Mouse (Mus musculus): ENCODE results near the gene Lrch1.

Gene Lrch1

DNA sequence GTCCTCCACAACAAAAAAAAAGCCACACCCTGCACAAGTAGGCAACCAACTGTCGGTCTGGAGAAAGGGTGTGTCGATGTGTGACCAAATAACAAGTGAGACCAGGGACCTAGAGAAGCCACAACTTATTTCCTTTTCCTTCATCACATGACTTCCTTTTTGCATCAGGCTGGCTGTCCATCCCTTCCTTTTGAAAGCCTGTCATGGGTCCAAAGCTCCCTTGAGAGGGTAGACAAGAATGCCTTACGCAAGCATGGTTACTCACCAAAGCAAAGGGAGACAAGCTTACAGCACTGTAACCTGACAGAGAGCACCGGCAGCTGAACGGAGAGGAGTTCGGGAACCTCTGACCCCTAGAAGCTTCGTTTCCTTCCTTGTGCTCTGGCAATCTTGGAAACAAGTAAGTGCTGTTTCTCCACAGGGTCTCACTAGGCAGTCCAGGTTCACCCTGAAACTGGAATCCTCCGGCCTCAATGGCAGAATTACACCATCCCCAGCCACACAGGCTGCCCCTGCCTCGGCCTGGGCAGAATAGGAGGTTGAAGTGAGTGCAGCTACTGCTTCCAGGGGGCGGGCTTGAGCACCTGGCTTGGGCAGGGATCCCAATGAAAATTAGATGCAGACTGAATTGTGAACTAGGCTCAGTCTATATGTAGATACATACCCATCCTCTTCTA lies 150.2 kb downstream of the Lrch1 start:
- no peak for DNase-seq

DNA sequence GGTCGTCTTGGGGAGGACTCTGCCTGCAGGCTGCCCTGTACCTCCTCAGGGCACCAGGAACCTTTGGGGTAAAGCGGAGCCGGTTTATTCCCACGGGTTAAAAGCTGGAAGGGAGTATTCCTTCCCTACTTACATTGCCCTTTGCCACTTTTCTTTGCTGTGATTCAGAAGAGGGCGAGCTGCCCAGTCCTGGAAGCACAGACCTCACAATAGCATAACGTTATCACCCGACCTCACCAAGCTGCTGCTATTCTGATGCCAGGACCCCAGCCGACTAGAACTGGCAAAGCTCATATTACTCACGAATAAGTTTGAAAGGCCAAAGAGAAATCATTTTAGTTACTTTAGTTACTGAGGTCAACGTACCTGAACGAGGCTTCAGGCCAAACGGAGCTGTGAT lies 152.7 kb downstream of the Lrch1 start:
- DNase-seq: no peak

DNA sequence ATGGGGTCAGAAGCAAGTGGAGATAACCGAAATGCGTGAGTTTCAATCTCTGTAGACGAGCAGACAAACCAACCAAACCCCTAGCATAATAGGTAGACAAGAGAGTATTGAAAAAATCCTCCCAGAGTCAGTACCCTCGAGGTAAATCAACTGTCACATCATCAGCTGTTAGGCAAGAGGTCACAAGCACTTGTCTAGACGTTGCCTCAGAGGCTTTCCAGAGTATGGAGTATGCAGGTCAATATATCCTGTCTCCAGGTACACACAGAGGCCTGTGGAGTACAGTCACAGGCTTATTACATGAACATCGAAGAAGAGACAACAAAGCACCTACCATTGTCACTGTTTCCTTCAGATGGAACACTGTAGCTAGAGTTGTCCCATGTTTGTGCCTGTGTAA lies 154.9 kb downstream of the Lrch1 start:
- DNase-seq: no peak

DNA sequence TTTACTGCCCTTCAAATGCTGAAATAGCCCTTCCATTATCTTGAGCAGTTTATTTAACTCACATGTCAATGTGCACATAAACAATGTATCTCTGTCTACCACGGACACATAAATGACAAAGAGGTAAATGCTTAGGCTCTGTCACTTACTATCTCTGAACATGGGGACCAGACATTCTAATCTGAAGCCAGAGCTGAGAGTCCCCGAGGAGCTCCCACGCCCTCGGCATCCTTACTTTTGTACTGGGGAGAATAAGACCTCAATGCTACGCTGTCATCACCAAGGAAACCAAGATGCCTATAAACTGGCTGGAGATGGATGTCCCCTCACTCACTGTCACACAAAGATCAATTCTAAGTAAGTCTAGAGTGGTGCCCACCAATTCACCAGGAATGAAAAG lies 157.1 kb downstream of the Lrch1 start:
- DNase-seq: no peak

DNA sequence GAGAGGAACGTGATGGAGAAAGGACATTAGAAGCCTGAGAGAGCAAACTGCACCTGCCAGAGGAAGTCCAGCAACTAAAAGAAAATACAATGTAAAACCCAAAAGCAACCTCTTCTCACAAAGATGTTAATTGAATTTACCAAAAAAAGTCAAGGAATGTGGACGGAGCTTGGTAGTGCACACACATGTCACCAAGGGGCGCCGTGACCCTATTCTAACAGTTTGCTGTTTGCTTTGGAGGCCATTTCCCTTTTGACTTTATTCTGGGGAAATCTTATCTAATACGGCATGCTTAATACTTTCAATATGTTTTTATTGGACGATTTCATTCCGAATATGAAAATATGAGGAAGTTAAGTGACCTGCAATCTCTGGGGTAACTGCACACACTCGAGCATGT lies 158.9 kb downstream of the Lrch1 start:
- DNase-seq: no peak

DNA sequence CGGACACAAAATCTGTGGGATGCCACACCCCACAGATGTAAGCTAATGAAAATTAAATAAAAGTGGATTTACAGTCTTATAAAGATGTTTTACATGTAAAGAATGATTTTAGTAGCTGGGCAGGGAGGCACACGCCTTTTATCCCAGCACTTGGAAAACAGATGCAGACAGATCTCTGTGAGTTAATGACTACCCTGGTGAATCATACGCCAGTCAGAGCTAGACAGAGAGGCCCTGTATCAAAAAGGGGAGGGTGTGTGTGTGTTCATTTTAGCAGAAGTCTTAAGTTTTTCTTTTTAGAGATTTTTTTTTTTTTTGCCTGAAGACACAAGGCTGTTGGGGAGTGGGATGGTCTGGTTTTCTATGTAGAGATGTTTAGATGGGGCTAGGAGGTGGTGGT lies 160.0 kb downstream of the Lrch1 start:
- DNase-seq: no peak

DNA sequence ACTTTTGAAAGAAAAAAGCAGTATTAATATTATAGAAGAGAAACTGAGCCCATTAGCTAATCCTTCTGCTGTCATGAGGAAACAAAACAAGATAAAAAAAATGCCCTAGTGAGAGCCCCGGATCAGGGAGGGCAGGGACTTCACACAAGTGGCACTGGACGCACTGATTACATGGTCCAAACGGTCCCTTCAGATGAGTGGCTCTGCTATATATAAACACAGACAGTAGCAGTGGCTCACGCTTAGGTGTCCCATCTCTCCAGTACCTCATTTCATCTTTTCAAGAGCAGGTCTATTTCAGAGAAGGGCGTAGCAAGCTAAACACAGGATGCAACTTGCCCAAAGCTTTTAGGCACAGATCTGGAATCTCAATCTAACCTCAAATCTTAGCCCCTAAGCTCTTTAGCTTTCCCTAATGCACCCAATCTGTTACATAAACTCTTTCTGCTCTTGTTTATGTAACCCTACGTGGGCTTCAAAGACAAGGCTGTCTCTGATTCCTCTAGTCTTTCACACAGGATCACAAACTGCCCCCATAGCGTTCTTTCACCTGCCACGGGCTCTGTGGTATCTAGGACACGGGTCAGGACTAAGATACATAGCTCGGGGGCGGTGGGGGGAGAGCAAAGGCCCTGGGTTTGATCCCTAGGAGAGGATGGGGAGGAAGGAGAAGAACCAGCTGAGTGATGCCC lies 163.3 kb downstream of the Lrch1 start:
- no peak for DNase-seq

DNA sequence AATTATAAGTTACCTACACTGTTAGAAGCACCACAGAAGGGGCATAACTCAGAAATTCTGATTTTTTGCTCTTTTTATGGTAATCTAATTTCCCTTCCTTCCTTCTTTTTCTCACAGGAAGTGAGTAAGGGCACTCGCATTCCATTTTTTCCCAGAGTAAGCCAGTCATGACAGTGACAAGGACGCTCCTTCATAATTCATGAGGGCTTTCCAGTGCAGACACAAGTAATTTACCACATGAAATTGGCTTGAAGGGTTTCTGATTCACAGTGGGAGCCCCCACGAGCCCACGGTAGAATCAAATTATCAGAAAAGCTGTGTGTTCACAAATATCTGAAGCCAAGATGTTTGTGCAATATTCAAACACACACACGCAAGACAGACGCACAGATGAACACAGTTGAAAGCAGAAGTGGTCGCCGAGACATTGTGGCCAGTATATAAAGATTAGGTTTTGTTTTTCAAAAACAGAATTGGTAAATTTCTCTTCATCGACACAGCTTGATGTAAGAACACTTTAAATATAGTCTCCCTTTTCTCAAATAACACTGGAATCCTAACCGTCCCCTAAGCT lies 173.5 kb downstream of the Lrch1 start:
- no peak for DNase-seq

DNA sequence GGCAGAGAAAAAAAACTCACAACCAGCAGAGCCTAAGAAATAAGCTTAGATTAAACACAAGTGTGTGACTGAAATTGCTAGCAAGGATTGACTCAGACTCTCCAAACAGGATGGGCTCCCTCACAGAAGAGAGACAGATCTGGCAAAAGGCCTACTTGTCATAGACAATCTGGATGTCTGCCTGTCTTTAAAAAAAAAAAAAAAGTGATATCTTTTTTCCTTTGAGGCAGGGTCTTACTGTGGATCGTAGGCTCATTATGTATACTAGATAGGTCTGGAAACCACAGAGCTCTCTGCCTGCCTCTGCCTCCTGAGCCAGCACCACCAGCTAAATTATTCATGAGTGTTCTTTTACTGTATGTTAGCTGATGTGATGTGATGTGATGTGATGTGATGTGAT lies 179.8 kb downstream of the Lrch1 start:
- no peak for DNase-seq

DNA sequence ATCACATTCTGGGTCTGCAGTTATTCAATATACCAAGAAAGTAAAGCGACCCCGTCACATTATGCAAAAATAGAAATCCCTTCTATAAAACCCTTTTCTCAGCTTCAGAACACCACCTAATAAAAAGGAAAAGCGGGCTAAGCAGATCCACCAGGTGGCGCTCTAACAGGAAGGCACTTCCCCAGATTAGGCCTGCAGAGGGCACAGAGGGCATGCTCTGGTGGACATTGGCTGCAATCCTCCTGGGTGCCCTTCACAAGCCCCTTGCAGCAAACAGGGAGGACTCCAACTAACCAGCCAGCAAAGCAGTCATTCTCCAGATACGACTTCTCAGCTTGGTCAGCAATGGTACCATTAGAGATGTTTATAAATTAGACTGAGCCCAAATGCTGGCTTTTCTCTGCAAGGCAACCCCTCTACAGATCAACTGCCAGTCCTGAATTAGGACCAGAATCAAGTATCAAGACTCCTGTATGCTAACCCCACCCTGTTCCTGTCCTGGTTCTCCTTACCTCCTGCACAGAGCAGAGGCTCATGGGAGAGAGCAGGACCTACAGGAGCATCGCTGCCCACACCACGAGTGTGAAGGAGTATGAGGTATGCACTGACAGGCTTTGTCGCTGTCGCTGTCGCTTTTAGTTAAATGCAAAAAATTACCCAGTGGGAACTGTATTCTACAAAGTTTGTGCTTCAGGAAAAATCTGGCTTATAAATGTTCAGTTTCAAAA lies 183.3 kb downstream of the Lrch1 start:
- peak; percentile 79 for DNase-seq

DNA sequence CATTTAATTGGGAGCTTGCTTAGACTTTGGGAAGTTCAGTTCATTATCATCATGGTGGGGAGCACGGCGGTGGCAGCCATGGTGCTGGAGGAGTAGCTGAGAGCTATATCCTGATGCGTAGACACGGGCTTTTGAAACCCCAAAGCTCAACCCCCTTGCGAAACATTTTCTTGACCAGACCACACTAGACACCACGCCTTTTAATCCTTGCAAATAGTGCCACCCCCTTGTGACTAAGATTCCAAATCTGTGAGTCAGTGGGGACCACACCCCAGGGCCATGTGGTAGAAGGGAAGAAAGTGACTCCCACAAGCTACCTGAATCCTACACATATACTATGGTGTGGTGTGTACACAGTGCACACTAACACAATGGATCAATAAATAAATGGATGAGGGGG lies 210.8 kb downstream of the Lrch1 start:
- DNase-seq: no peak

DNA sequence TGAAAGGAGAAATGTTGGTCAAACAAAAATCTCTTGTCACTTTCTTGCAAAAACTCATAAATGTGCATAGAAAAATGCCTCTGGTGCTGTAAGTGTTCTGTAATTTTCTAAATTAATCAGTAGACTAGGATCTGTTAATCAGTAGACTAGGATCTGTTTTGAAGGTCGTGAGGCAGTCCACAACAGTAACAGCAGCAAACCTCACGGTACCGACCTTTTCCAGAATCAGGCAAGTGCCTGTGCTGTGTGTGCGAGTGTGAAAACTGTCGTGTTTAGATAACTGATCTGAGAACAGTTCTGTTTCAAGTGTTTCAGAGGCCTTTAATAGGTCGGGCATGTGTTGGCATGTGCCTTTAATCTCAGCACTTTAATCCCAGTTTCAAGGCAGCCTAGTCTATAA lies 212.2 kb downstream of the Lrch1 start:
- no peak for DNase-seq

DNA sequence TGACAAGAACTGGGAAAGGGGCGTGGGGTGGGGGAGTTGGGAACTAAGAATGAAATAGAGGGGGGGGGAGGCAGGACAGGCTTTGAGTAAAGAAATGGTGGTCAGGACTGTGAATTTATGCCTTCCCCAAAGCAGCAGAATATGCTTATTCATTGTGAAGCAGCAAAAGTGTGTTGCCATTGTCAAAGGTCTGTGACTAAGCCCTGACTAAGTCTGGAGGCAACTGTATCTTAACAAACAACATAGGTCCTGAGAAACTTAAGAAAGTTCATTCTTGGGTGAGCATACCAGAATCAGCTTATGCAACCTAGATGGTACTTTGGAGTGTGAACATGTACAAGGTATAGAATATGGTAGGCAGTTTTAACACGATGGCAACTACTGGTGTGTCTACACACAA lies 214.3 kb downstream of the Lrch1 start:
- no peak for DNase-seq

DNA sequence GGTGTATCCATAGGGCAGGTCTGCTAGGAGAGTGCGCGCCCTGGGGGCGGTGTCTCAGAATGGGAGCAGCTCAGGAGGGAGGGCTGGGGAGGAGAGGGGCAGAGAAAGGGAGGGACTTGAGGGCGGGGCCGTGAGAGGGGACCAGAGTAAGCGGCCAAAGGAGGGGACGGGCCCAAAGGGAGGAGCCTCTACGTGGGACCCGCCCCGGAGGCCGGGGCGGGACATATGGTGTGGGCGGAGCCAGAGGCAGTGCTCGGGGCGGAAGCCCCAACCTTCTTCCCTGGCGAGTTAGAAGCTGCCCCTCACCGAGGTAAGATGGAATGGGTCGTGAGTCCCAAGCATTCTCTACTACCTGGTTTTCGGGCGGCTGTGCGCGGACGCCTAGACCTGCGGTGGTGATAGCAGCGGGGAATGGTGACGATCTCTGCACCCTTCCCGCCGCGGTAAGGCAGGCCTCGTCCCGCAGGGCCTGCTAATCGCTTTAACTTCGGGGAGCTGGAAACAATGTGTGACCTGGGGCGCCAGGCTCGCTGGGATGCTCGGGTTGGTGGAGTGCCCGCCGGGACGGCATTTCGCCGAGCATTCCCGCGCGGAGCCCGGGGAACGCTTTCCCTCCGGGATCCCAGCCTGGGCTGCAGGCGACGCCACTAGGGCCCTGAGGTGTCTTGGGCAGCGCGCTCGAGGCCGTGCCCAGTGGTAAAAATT lies 215.4 kb downstream of the Lrch1 start, which contains the start of gene Esd:
TSS of gene Esd (plus strand) at position 219 of the 705 bp plus-strand sequence.
- peak; percentile 97 for DNase-seq

DNA sequence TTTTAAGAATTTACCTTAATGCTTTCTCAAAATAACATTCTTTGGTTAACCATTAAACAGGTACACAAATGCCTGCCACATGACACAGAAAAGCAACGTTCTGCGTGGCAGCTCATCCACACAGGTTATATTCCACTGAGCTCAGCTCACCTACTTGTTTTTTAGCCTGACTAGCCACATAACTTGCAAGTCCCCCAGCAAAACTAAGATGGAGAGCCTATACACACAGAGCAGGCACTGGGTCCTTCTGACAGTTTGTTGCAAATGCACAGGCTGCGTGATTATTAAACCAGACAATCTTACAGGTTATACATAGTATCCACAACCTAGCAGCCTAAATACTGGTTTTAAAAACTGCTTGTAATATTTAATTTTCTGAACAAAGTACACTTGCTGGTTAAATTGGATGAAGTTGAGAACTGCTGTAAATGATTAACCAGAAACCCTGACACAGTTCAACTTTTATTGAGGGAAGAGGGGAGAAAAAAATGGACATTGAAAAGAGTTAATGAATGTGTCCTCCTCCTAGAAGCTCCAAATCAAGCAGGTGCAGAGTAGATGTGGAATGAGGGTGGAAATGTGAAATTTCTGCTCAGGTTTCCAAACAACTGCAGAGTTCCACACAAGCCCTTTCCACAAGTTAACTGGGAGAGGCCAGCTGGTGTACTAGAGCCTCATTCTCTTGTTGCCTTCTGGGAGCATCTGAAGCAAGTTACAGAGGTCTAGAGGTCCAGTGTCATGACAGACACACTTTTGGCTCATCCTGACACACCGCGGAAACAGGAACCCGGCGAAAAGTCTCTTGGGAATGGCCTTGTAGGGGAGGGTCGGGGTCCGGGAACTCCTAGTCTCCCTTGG lies 216.2 kb downstream of the Lrch1 start:
- DNase-seq: no peak

DNA sequence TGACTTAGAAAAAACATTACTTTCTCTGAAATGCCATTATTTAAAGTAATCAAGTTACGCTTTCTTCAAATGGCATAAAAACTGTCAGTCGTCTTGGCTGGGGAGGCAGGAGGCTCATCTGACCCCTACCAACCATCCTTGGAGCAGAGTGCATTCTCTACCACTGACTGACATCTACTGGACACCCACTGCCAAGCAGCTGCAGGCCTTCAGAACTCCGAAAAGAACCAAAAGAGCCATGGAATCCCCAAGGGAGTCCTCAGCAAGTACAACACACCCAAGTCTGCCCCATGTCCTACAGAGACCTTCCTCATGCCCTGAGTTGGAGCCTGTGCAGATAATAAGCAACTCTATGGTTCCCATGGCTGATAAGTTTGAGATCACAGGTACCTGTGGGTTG lies 224.1 kb downstream of the Lrch1 start:
- DNase-seq: no peak

DNA sequence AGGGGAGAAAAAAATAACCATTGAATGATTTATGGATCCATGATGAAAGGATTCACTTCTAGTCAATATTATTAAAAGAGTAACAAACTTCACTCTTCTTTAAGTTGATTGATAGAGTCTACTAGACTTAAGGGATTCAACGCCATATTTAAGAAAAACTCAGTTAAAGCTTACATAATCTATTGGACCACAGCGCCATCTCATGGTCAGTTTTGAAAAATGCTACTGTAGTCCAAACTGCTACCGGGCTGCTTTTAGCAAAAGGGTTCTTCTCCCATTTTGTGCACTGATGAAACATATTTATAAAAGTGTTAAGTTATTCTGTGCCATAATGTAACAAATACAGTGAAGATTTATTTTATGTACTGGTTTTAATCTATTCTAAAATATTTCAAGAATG lies 238.6 kb downstream of the Lrch1 start:
- DNase-seq: peak; percentile 6

All from thymus, postnatal 25 days (tissue).